Mouse (Mus musculus) heart, embryonic 11.5 days (tissue): Measurements from ENCODE around the gene Ciz1. TPM values are rescaled to one million over a fixed set of nuclear protein-coding genes. Genes with fewer than 3 reads are reported as not detected.
A peak's percentile ranks its signal among the peaks of the same experiment; 100 is the strongest.

Source experiments
- ATAC-seq: fragments of 200-750 bp; cut with Nextera tagmentation; replicated peaks from 2 replicates; pipeline ENCODE4 v1.8.0; 2017; ENCODE audit warnings: moderate library complexity; ENCODE audit not compliant: insufficient number of reproducible peaks, low FRiP score, low TSS enrichment
- H3K27ac ChIP-seq: fragments of 300-500 bp; sonication (generic); 2 replicates; pipeline ENCODE4 v1.5.1; 2014; ENCODE audit warnings: mild to moderate bottlenecking, low read depth, low read length
- H3K27me3 ChIP-seq: fragments of 300-500 bp; sonication (generic); 2 replicates; pipeline ENCODE4 v1.6.1; 2014; ENCODE audit warnings: mild to moderate bottlenecking, low read length, mixed read lengths; ENCODE audit not compliant: control insufficient read depth, insufficient read depth
- H3K36me3 ChIP-seq: fragments of 300-500 bp; sonication (generic); 2 replicates; pipeline ENCODE4 v1.6.1; 2014; ENCODE audit warnings: mild to moderate bottlenecking, low read length, moderate library complexity, mixed read lengths; ENCODE audit not compliant: control insufficient read depth, insufficient read depth
- H3K4me1 ChIP-seq: fragments of 300-500 bp; sonication (generic); 2 replicates; pipeline ENCODE4 v1.6.1; 2014; ENCODE audit warnings: low read length; ENCODE audit not compliant: control insufficient read depth, insufficient read depth
- H3K4me2 ChIP-seq: fragments of 300-500 bp; sonication (generic); 2 replicates; pipeline ENCODE4 v1.6.1; 2014; ENCODE audit warnings: mild to moderate bottlenecking, moderate library complexity
- H3K4me3 ChIP-seq: fragments of 300-500 bp; sonication (generic); 2 replicates; pipeline ENCODE4 v1.5.1; 2014; ENCODE audit warnings: low read depth, low read length
- H3K9ac ChIP-seq: fragments of 300-500 bp; sonication (generic); 2 replicates; pipeline ENCODE4 v1.6.1; 2014; ENCODE audit warnings: mild to moderate bottlenecking, low read depth, low read length, moderate library complexity
- H3K9me3 ChIP-seq: fragments of 300-500 bp; sonication (generic); replicated peaks from 2 replicates; pipeline ENCODE4 v1.6.1; 2016; ENCODE audit warnings: low read length; ENCODE audit not compliant: control insufficient read depth
- WGBS: fragments of 180-500 bp; shearing (Covaris S2); extraction: QIAGEN DNeasy Blood & Tissue Kit; methylation state at CpG from one replicate; pipeline ENCODE4 v1.1.7; 2014; ENCODE audit not compliant: insufficient replicate concordance; 5-methylcytosine and 5-hydroxymethylcytosine counted together
- polyA plus RNA-seq: library from polyadenylated mRNA; unstranded; fragments of >200 nt; fragmentation: Nextera tagmentation; extraction: Ambion mirVana; gene quantifications from 2 replicates; pipeline ENCODE4 v1.2.1, GENCODE M21; 2014

Ciz1 gene
- polyA plus RNA-seq, 1 experiment from 2014 or later, result 32.1 TPM

GRCm38 (mm10) chr2:32325342-32325741 lies 26.8 kb upstream of the Ciz1 start:
- WGBS, result 51% methylated on average over 7 of the region's 7 CpGs
- no peak overlapping the region for H3K27ac ChIP-seq

GRCm38 (mm10) chr2:32327200-32327599 lies 24.9 kb upstream of the Ciz1 start:
- H3K4me3 ChIP-seq, result no peak overlapping the region
- no peak overlapping the region for H3K27ac ChIP-seq
- H3K9ac ChIP-seq, result no peak overlapping the region
- no peak overlapping the region for H3K4me2 ChIP-seq
- no peak for ATAC-seq
- H3K9me3 ChIP-seq, result no peaks in the 10 kb centered on the region
- no peaks in the 10 kb centered on the region for H3K36me3 ChIP-seq
- WGBS, result 77% methylated on average over 4 of the region's 4 CpGs
- no peaks in the 10 kb centered on the region for H3K27me3 ChIP-seq
- peaks cover 7% of the 10 kb centered on the region for H3K4me1 ChIP-seq

More at GRCm38 (mm10) chr2:32325342-32325741, 26.8 kb upstream of the Ciz1 start:
- no peak overlapping the region for H3K9ac ChIP-seq
- no peaks in the 10 kb centered on the region for H3K9me3 ChIP-seq
- H3K27me3 ChIP-seq, result no peaks in the 10 kb centered on the region
- ATAC-seq, result no peak
- H3K4me1 ChIP-seq, result peaks cover 7% of the 10 kb centered on the region
- no peak overlapping the region for H3K4me2 ChIP-seq
- H3K4me3 ChIP-seq, result no peak overlapping the region
- no peaks in the 10 kb centered on the region for H3K36me3 ChIP-seq

GRCm38 (mm10) chr2:32328911-32329460 lies 23.1 kb upstream of the Ciz1 start:
- no peaks in the 10 kb centered on the region for H3K36me3 ChIP-seq
- H3K4me2 ChIP-seq, result no peak overlapping the region
- no peaks in the 10 kb centered on the region for H3K9me3 ChIP-seq
- peak overlapping the region; percentile 46; the same call in 1 of the 2 replicates for H3K9ac ChIP-seq
- H3K27ac ChIP-seq, result 0 out of 2 replicates have a peak overlapping the region, but pooled peaks have one; percentile 29
- WGBS, result 33% methylated on average over 13 of the region's 13 CpGs
- peaks cover 6% of the 10 kb centered on the region for H3K27me3 ChIP-seq
- H3K4me1 ChIP-seq, result peaks cover 7% of the 10 kb centered on the region
- H3K4me3 ChIP-seq, result no peak overlapping the region
- ATAC-seq, result no peak

GRCm38 (mm10) chr2:32329531-32329930 lies 22.6 kb upstream of the Ciz1 start:
- Histone ChIP-seq H3K4me3 (no peak overlapping the region), H3K9me3 (no peaks in the 10 kb centered on the region), H3K27me3 (peaks cover 12% of the 10 kb centered on the region), H3K27ac (0 out of 2 replicates have a peak overlapping the region, but pooled peaks have one; percentile 29), H3K36me3 (no peaks in the 10 kb centered on the region), H3K4me1 (peaks cover 7% of the 10 kb centered on the region), H3K9ac (peak overlapping the region; percentile 46; the same call in 1 of the 2 replicates), H3K4me2 (no peak overlapping the region)
- 41% methylated on average over 6 of the region's 6 CpGs for WGBS
- ATAC-seq, result no peak

GRCm38 (mm10) chr2:32332159-32332558 lies 20.0 kb upstream of the Ciz1 start:
- H3K4me1 ChIP-seq, result peaks cover 4% of the 10 kb centered on the region
- H3K9me3 ChIP-seq, result no peaks in the 10 kb centered on the region
- no peak overlapping the region for H3K4me3 ChIP-seq
- no peak overlapping the region for H3K4me2 ChIP-seq
- peaks cover 35% of the 10 kb centered on the region for H3K27me3 ChIP-seq
- H3K36me3 ChIP-seq, result no peaks in the 10 kb centered on the region
- WGBS, result 79% methylated on average over 5 of the region's 5 CpGs
- ATAC-seq, result no peak
- H3K27ac ChIP-seq, result no peak overlapping the region
- no peak overlapping the region for H3K9ac ChIP-seq

- no peak for ATAC-seq
- Histone ChIP-seq H3K9ac (no peak overlapping the region), H3K4me1 (no peaks in the 10 kb centered on the region), H3K4me2 (no peak overlapping the region), H3K27me3 (peaks cover 44% of the 10 kb centered on the region), H3K36me3 (no peaks in the 10 kb centered on the region), H3K9me3 (no peaks in the 10 kb centered on the region), H3K4me3 (no peak overlapping the region), H3K27ac (no peak overlapping the region)
- whole genome bisulfite sequencing, result 42% methylated on average over 15 of the region's 15 CpGs
These were observed 16.2 kb upstream of the Ciz1 start for GRCm38 (mm10) chr2:32335888-32336287.

- Histone ChIP-seq H3K36me3 (no peaks in the 10 kb centered on the region), H3K27ac (no peak overlapping the region), H3K4me3 (no peak overlapping the region), H3K9ac (no peak overlapping the region), H3K9me3 (no peaks in the 10 kb centered on the region), H3K4me1 (no peaks in the 10 kb centered on the region), H3K4me2 (no peak overlapping the region), H3K27me3 (peaks cover 27% of the 10 kb centered on the region)
- ATAC-seq, result no peak
- 35% methylated on average over 26 of the region's 26 CpGs for WGBS
These were observed 12.1 kb upstream of the Ciz1 start for GRCm38 (mm10) chr2:32339912-32340642.

- 70% methylated on average over 13 of the region's 13 CpGs for WGBS
- no peak for ATAC-seq
- H3K27me3 ChIP-seq, result peaks cover 19% of the 10 kb centered on the region
These were observed 11.1 kb upstream of the Ciz1 start for GRCm38 (mm10) chr2:32340836-32341633.

More at GRCm38 (mm10) chr2:32340836-32341633, 11.1 kb upstream of the Ciz1 start:
- Histone ChIP-seq H3K27ac (no peak overlapping the region), H3K4me3 (no peak overlapping the region), H3K4me1 (no peaks in the 10 kb centered on the region), H3K36me3 (no peaks in the 10 kb centered on the region), H3K9ac (no peak overlapping the region), H3K9me3 (no peaks in the 10 kb centered on the region), H3K4me2 (no peak overlapping the region)
